Mouse (Mus musculus) lung, adult 2 months (tissue): ENCODE results near the gene Btrc.

ENCODE experiments used
- CTCF ChIP-seq: fragments of 200-500 bp; IDR thresholded peaks from 2 replicates; pipeline ENCODE4 v1.5.1; 2011; ENCODE audit warnings: mild to moderate bottlenecking, low read length, control low read depth; ENCODE audit not compliant: insufficient read depth
- POLR2A ChIP-seq: fragments of 200-500 bp; IDR thresholded peaks from 2 replicates; pipeline ENCODE4 v1.6.1; 2011; ENCODE audit warnings: low read depth, mild to moderate bottlenecking, control low read depth, low read length, borderline replicate concordance; ENCODE audit errors: extremely low read depth

- TF ChIP-seq CTCF (no peak), POLR2A (no peak)
Observed at GRCm38 (mm10) chr19:45486992-45487387, 123.5 kb downstream of the Btrc start.
